Mouse (Mus musculus) c-Kit-positive CD71-positive TER-119-negative erythroid progenitor cells, embryonic 14.5 days (primary cell): Measurements from ENCODE around the gene Synj1.

ENCODE experiments used
- DNase-seq: peaks from one replicate; pipeline ENCODE4 v3.0.0-alpha.2; 2013; ENCODE audit warnings: low read depth

Gene Synj1

GRCm38 (mm10) chr16:90946977-90947376 is 64.1 kb downstream of the Synj1 start:
- no peak for DNase-seq

GRCm38 (mm10) chr16:90941246-90941645 is 69.9 kb downstream of the Synj1 start:
- DNase-seq, result no peak

GRCm38 (mm10) chr16:90934687-90935328 is 76.3 kb downstream of the Synj1 start, which contains the start of gene Cfap298:
Gene Cfap298 (minus strand): TSS chr16:90935114.
- DNase-seq, result peak; percentile 96

- DNase-seq, result peak; percentile 29
These were observed 76.9 kb downstream of the Synj1 start for GRCm38 (mm10) chr16:90934193-90934686.

- no peak for DNase-seq
These were observed 77.5 kb downstream of the Synj1 start for GRCm38 (mm10) chr16:90933534-90934176.

- no peak for DNase-seq
These were observed 83.7 kb downstream of the Synj1 start for GRCm38 (mm10) chr16:90927446-90927845.

GRCm38 (mm10) chr16:90925461-90925860 is 85.6 kb downstream of the Synj1 start:
- DNase-seq, result peak; percentile 27

GRCm38 (mm10) chr16:90924606-90925370 is 86.3 kb downstream of the Synj1 start:
- no peak for DNase-seq

- no peak for DNase-seq
These were observed 89.5 kb downstream of the Synj1 start for GRCm38 (mm10) chr16:90921471-90922159.

- no peak for DNase-seq
These were observed 94.0 kb downstream of the Synj1 start for GRCm38 (mm10) chr16:90917156-90917555.

GRCm38 (mm10) chr16:90916040-90916481 is 95.0 kb downstream of the Synj1 start:
- DNase-seq, result no peak

- DNase-seq, result no peak
These were observed 99.3 kb downstream of the Synj1 start for GRCm38 (mm10) chr16:90911766-90912165.

GRCm38 (mm10) chr16:90910855-90911533 is 100.1 kb downstream of the Synj1 start:
- no peak for DNase-seq

- no peak for DNase-seq
These were observed 103.9 kb downstream of the Synj1 start for GRCm38 (mm10) chr16:90907250-90907649.

GRCm38 (mm10) chr16:90903300-90903699 is 107.8 kb downstream of the Synj1 start:
- no peak for DNase-seq

GRCm38 (mm10) chr16:90901364-90901763 is 109.7 kb downstream of the Synj1 start:
- no peak for DNase-seq

GRCm38 (mm10) chr16:90899498-90899897 is 111.6 kb downstream of the Synj1 start:
- DNase-seq, result no peak

- DNase-seq, result no peak
These were observed 113.5 kb downstream of the Synj1 start for GRCm38 (mm10) chr16:90897651-90898050.

- no peak for DNase-seq
These were observed 117.3 kb downstream of the Synj1 start for GRCm38 (mm10) chr16:90893792-90894191.

- no peak for DNase-seq
These were observed 118.1 kb downstream of the Synj1 start for GRCm38 (mm10) chr16:90893019-90893418.

GRCm38 (mm10) chr16:90892081-90892480 is 119.0 kb downstream of the Synj1 start:
- no peak for DNase-seq
